Mouse (Mus musculus): ENCODE results near the gene 1700030J22Rik.
A peak's percentile ranks its signal among the peaks of the same experiment; 100 is the strongest.

GRCm38 (mm10) chr8:116946851-116947250 is 31.9 kb downstream of the 1700030J22Rik start:
- TF ChIP-seq POLR2AphosphoS5 (IDR thresholded peaks at IDR 0.05; ENCODE audit: borderline replicate concordance, low read depth, low read length) = no peak
- TF ChIP-seq MEF2A (IDR thresholded peaks at IDR 0.05; ENCODE audit: extremely low read depth, insufficient replicate concordance, low read depth, low read length, poor library complexity, severe bottlenecking) = no peak
- 0 out of 4 replicates have a peak, but pooled peaks of 1 of the 2 experiments have one; percentile 21 for TF ChIP-seq POLR2A (IDR thresholded peaks at IDR 0.05; ENCODE audit: control insufficient read depth in 1 of 2, insufficient read depth in 1 of 2, low read depth in 1 of 2, low read length in 2 of 2, poor library complexity in 1 of 2)
- TF ChIP-seq CTCF (IDR thresholded peaks at IDR 0.05 in 2 of 3, conservative IDR thresholded peaks at IDR 0.05 in 1 of 3; ENCODE audit: control insufficient read depth in 1 of 3, insufficient read depth in 1 of 3, low read depth in 2 of 3, low read length in 3 of 3, poor library complexity in 1 of 3, severe bottlenecking in 1 of 3) = no peak
- no peak for TF ChIP-seq EP300 (IDR thresholded peaks at IDR 0.05; ENCODE audit: low read depth in 1 of 2, low read length in 2 of 2)
- TF ChIP-seq ETS1 (IDR thresholded peaks at IDR 0.05; ENCODE audit: low read depth, low read length) = no peak
- 0 out of 2 replicates have a peak, but pooled peaks have one; percentile 8 for TF ChIP-seq ZNF384 (IDR thresholded peaks at IDR 0.05; ENCODE audit: low read depth, low read length)
- no peak for TF ChIP-seq TAL1 (IDR thresholded peaks at IDR 0.05; ENCODE audit: low read length)

All from MEL (cell line).